Mouse (Mus musculus): ENCODE measurements around the gene Myom3.

DNA sequence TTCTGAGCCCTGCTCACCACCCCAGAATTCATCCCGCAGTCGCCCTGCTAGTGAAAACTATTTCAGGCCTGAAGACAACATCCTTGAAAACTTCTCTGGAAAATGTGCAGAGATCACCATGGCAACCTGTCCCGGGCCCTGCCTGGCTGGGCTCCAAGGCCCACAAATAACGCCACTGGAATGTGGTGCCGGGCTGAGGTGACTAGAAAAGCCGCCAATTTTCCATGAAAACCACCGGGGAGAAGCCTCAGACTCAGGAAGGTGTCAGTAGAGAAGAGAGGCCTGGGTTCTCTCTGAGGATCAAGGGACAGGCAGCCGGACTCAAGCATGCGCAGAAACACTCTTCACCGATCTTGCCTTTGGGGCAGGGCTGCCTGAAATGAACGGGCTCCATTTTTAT lies 69.0 kb downstream of the Myom3 start:
- TF ChIP-seq CTCF (IDR thresholded peaks at IDR 0.05; ENCODE audit: low read depth, low read length): no peak
- TF ChIP-seq POLR2A (IDR thresholded peaks at IDR 0.05; ENCODE audit: extremely low read depth, insufficient read depth, low read length): no peak
